Mouse (Mus musculus): ENCODE results near the gene BC005537.

DNA sequence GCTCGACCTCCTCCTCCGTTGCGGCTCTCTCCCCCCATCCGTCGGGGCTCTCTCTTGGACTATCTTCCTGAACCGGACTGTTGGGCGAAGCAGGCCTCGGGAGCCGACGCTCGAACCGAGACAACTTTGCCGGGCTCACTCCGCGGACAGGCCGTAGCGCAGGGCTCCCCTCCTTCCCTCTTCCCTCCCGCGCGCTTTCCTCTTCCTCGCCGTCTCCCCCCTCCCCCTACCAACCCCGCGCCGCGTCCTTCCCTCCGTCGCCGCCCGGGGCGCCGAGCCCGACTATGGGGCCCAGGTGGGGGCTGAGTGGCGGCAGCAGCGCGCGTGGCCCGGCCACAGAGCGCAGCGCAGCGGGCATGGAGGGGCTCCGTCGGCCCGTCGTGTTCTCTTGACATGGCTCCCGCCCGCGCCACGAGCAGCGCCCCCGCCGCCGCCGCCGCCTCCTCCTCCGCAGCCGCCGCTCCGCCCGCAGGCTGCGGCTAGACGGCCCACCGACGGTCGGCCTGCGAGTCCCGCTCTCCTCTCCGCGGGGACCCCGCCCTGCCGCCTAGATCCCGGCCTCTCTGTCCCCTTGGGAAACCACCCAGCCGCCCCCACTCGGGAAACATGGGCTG lies at the start of gene BC005537:
- TF ChIP-seq CTCF (IDR thresholded peaks at IDR 0.05; ENCODE audit: low read depth) (peak; percentile 10; the same call in 1 of the 2 replicates), EP300 (IDR thresholded peaks at IDR 0.05; ENCODE audit: low read depth) (no peak)

All from heart, postnatal 0 days (tissue).